16 mouse cellular contexts compared by ENCODE assay signal in genomic region chr2:55405307-55405706, GRCm38 (mm10). TPM values are rescaled to one million over a fixed set of nuclear protein-coding genes. Genes with fewer than 3 reads are reported as not detected.
"Had no signal": no experiment of that assay in that cellular context is flagged by ENCODE, and none has a peak within 500 bp of the region (broad histone marks: within the 10 kb centered on the region; RNA-seq: fewer than 3 reads in every experiment).

No protein-coding gene starts in this region.

- DNase-seq: kidney, postnatal 10 days; kidney, postnatal 4 days; left cerebral cortex, postnatal 4 days; lung, adult 18-20 months; spleen, adult 18-20 months; thymus, adult 2 months; thymus, postnatal 25 days had no signal

- H3K9me3 ChIP-seq: limb, embryonic 13.5 days; midbrain, embryonic 13.5 days; neural tube, embryonic 13.5 days had no signal

- H3K9ac ChIP-seq: limb, embryonic 13.5 days; liver, embryonic 14.5 days; midbrain, embryonic 13.5 days; neural tube, embryonic 13.5 days had no signal

- ATAC-seq: midbrain, embryonic 13.5 days had no signal

- H3K27me3 ChIP-seq: limb, embryonic 13.5 days; midbrain, embryonic 13.5 days; neural tube, embryonic 13.5 days had no signal

- H3K27ac ChIP-seq: layer of hippocampus, adult 2 months; limb, embryonic 13.5 days; liver, embryonic 14.5 days; midbrain, embryonic 13.5 days; neural tube, embryonic 13.5 days had no signal

- H3K4me3 ChIP-seq: layer of hippocampus, adult 2 months; limb, embryonic 13.5 days; midbrain, embryonic 13.5 days; neural tube, embryonic 13.5 days had no signal

- H3K4me1 ChIP-seq: limb, embryonic 13.5 days; midbrain, embryonic 13.5 days; neural tube, embryonic 13.5 days had no signal

- H3K36me3 ChIP-seq: limb, embryonic 13.5 days; midbrain, embryonic 13.5 days; neural tube, embryonic 13.5 days had no signal

- H3K4me2 ChIP-seq: limb, embryonic 13.5 days; midbrain, embryonic 13.5 days; neural tube, embryonic 13.5 days had no signal

RNA-seq across cellular contexts. Expression of gene Kcnj3, which starts 30.5 kb away (rescaled TPM):
- polyA plus RNA-seq: kidney, embryonic 14.5 days; liver, adult 2 months; testis, adult 2 months; urinary bladder, adult 2 months had no signal
